Mouse (Mus musculus) liver, adult 2 months (tissue): ENCODE measurements around the gene Cstb. TPM values are rescaled to one million over a fixed set of nuclear protein-coding genes. Genes with fewer than 3 reads are reported as not detected.

Experiments used
- DNase-seq: peaks from one replicate; pipeline ENCODE4 v3.0.0-alpha.2; 2011; ENCODE audit warnings: low read depth, low spot score; ENCODE audit errors: extremely low read depth
- H3K27ac ChIP-seq: fragments of 200-500 bp; replicated peaks from 2 replicates; pipeline ENCODE4 v1.5.1; 2012; ENCODE audit warnings: low read depth, mild to moderate bottlenecking, control low read depth, inconsistent platforms, low read length; ENCODE audit not compliant: insufficient read depth
- H3K27me3 ChIP-seq: fragments of 200-500 bp; 2 replicates; pipeline ENCODE4 v1.6.1; 2012; ENCODE audit warnings: mild to moderate bottlenecking, moderate library complexity, low read length, inconsistent platforms; ENCODE audit not compliant: control insufficient read depth, insufficient read depth
- H3K36me3 ChIP-seq: fragments of 200-500 bp; 2 replicates; pipeline ENCODE4 v1.6.1; 2012; ENCODE audit warnings: low read length, inconsistent platforms; ENCODE audit not compliant: control insufficient read depth, insufficient read depth
- H3K4me1 ChIP-seq: fragments of 200-500 bp; 2 replicates; pipeline ENCODE4 v1.6.1; 2011; ENCODE audit warnings: low read length; ENCODE audit not compliant: control insufficient read depth, insufficient read depth
- H3K4me3 ChIP-seq: fragments of 200-500 bp; 2 replicates; pipeline ENCODE4 v1.5.1; 2011; ENCODE audit warnings: low read depth, mild to moderate bottlenecking, control low read depth, low read length, moderate library complexity; ENCODE audit not compliant: insufficient read depth
- H3K79me2 ChIP-seq: fragments of 200-500 bp; 2 replicates; pipeline ENCODE4 v1.6.1; 2012; ENCODE audit warnings: inconsistent platforms, mild to moderate bottlenecking, low read length, moderate library complexity; ENCODE audit not compliant: control insufficient read depth, insufficient read depth
- H3K9ac ChIP-seq: fragments of 200-500 bp; 2 replicates; pipeline ENCODE4 v1.6.1; 2012; ENCODE audit warnings: low read depth, mild to moderate bottlenecking, control low read depth, inconsistent platforms, low read length
- CTCF ChIP-seq: fragments of 200-500 bp; IDR thresholded peaks from 2 replicates; pipeline ENCODE4 v1.5.1; 2011; ENCODE audit warnings: low read depth, low read length, control low read depth
- POLR2A ChIP-seq: fragments of 200-500 bp; IDR thresholded peaks from 2 replicates; pipeline ENCODE4 v1.6.1; 2011; ENCODE audit warnings: low read length, control low read depth; ENCODE audit not compliant: insufficient read depth; ENCODE audit errors: extremely low read depth
- WGBS: fragments of 180-500 bp; shearing (Covaris S2); methylation state at CpG from one replicate; pipeline ENCODE4 v1.1.7; 2018; 5-methylcytosine and 5-hydroxymethylcytosine counted together
- polyA plus RNA-seq: library from polyadenylated mRNA; depleted of rRNA; stranded (reverse); fragments of >200 nt; gene quantifications from 2 replicates; pipeline ENCODE4 v1.2.3, GENCODE M21; 2012
- total RNA-seq: library from RNA; depleted of rRNA; stranded (reverse); fragments of >200 nt; gene quantifications from 2 replicates; pipeline ENCODE4 v1.2.3, GENCODE M21; 2014

The Cstb gene
- total and polyA plus RNA-seq, 2 experiments, result 47.5 to 60.8 TPM

DNA sequence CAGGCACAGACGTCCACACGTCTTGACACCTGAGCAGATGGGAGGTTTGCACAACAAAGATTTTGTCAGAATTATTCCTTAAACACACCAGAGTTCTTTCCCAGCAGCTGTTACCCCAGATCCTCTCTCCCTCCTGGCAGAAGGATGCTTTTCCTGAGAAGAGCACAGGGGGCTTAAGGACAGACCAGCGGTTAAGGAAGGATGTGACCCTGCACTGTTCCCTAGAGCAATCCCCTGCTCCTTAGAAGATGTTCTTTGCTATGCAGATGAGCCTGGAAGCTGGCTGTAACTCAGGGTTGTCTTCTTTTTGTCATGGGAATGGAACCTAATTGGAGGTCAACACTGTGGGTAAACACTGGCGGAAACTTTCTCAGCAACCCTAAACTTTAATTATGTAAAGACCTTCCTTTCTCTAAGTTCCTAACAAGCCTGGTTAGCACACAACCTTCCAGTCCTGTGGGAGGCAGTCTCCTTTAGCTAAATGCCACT is 34.4 kb upstream of the Cstb start:
- Histone ChIP-seq H3K9ac (no peak overlapping the region), H3K27ac (no peak overlapping the region), H3K79me2 (no peaks in the 10 kb centered on the region), H3K4me1 (peaks cover 2% of the 10 kb centered on the region; the same call in 1 of the 2 replicates), H3K27me3 (no peaks in the 10 kb centered on the region; the same call in 1 of the 2 replicates), H3K36me3 (no peaks in the 10 kb centered on the region), H3K4me3 (no peak overlapping the region)
- 66% methylated on average over 4 of the region's 4 CpGs for WGBS
- no peak for TF ChIP-seq CTCF
- no peak for TF ChIP-seq POLR2A
- no peak for DNase-seq

DNA sequence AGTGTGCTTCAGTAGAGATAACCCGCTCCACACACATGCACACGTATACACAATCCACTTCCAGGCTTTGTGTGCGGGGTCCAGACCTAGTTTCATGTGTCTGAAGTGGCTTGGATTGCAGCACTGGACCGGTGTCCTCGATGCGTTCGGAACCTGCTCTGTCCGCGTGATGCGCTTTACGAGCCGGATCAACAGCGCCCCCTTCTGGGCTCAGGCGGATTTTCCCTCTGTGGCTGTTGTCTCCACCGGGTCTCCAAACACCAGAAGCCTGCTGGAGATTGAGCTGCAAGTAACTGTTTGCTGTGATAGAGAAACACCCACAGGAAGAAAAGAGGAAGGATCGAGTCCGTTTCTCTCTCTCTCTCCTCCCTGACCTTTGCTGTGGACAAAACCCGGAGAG is 33.4 kb upstream of the Cstb start:
- 3% methylated on average over 18 of the region's 18 CpGs for WGBS
- no peak overlapping the region for H3K27ac ChIP-seq
- no peaks in the 10 kb centered on the region for H3K79me2 ChIP-seq
- H3K4me3 ChIP-seq, result no peak overlapping the region
- TF ChIP-seq POLR2A (no peak), CTCF (peak; percentile 94)
- no peaks in the 10 kb centered on the region for H3K36me3 ChIP-seq
- H3K4me1 ChIP-seq, result peaks cover 2% of the 10 kb centered on the region; the same call in 1 of the 2 replicates
- DNase-seq, result peak; percentile 46
- H3K27me3 ChIP-seq, result no peaks in the 10 kb centered on the region; the same call in 1 of the 2 replicates
- no peak overlapping the region for H3K9ac ChIP-seq

DNA sequence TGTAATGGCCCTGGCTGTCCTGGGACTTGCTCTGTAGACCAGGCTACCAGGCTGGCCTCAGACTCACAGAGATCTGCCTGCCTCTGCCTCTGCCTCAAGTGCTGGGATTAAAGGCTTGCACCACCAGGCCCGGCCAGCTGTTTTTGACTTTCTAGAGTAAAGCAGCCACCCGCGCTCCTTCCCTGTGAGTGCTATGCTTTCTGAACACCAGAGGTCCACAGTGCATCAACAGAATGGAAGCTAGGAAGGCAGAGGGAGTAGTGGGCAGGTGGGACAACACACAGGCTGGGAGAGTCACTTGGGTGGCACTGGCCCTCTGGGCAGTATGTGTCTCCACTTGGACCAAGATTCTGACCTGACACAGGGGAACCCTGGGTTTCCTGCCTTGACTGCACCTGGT is 30.1 kb upstream of the Cstb start:
- H3K79me2 ChIP-seq, result no peaks in the 10 kb centered on the region
- no peak overlapping the region for H3K27ac ChIP-seq
- H3K4me3 ChIP-seq, result no peak overlapping the region
- no peaks in the 10 kb centered on the region; the same call in 1 of the 2 replicates for H3K27me3 ChIP-seq
- no peak for TF ChIP-seq POLR2A
- no peak for TF ChIP-seq CTCF
- DNase-seq, result no peak
- peaks cover 2% of the 10 kb centered on the region; the same call in 1 of the 2 replicates for H3K4me1 ChIP-seq
- no peak overlapping the region for H3K9ac ChIP-seq
- no peaks in the 10 kb centered on the region for H3K36me3 ChIP-seq
- 98% methylated on average over 3 of the region's 3 CpGs for WGBS

DNA sequence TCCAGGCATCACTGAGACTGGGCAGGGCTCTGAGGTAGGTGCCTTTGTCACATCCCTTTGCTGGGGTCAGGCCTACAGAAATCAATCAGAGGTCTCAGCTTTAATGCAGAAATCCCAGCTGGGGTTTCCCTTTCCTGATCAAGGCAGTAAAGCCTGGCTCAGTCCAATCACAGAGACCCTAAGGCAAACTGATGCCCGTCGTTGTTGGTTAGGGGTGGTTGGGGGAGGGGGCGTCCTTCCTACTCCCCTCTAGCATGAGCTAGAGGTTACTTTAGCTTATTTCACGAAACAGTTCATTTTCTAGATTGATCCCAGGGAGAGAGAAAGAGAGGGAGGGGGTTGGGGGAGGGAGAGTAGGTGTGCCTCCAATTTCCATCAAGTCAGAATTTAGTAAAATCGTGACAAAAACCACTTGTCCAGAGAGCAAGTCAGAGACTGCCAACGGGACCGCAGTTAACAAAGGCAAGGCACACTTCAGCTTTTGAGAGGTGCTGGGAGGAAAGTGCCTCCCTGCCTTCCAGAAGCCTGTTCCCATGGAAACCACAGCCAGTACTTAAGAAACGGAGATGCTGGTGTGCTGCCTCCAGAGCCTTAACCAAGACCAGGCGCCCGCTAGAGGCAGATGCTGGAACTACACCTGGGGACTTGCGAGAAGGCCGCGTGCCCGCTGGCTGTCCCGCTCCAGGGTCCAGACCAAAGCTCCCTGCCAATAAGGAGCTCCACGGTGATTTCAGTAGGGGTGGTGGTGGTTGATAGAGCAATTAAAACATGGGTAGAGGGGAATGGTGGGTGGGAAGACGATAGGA is 29.4 kb upstream of the Cstb start:
- DNase-seq, result peak; percentile 66
- H3K27ac ChIP-seq, result no peak overlapping the region
- no peaks in the 10 kb centered on the region for H3K36me3 ChIP-seq
- no peak for TF ChIP-seq POLR2A
- peak; percentile 88 for TF ChIP-seq CTCF
- 18% methylated on average over 17 of the region's 17 CpGs for WGBS
- peaks cover 2% of the 10 kb centered on the region; the same call in 1 of the 2 replicates for H3K4me1 ChIP-seq
- H3K27me3 ChIP-seq, result no peaks in the 10 kb centered on the region; the same call in 1 of the 2 replicates
- no peak overlapping the region for H3K9ac ChIP-seq
- H3K79me2 ChIP-seq, result no peaks in the 10 kb centered on the region
- H3K4me3 ChIP-seq, result no peak overlapping the region

DNA sequence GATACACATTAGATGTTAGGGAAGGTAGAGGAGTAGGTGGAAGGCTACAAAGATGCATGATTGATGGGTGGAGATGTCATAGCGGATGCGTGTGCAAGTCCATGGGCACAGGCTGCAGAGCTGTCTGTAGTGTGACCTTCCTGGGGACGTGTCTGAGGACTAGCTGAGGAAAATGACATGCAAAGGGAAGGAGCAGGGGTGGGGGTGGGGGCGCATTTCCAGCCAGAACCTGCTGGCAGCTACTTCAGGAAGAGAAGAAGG is 28.9 kb upstream of the Cstb start:
- no peak overlapping the region for H3K27ac ChIP-seq
- no peaks in the 10 kb centered on the region for H3K27me3 ChIP-seq
- no peak for DNase-seq
- H3K4me1 ChIP-seq, result peaks cover 2% of the 10 kb centered on the region; the same call in 1 of the 2 replicates
- H3K4me3 ChIP-seq, result no peak overlapping the region
- H3K36me3 ChIP-seq, result no peaks in the 10 kb centered on the region; the same call in 1 of the 2 replicates
- no peak overlapping the region for H3K9ac ChIP-seq
- no peaks in the 10 kb centered on the region for H3K79me2 ChIP-seq
- WGBS, result 63% methylated on average over 4 of the region's 4 CpGs
- TF ChIP-seq CTCF (no peak), POLR2A (no peak)

DNA sequence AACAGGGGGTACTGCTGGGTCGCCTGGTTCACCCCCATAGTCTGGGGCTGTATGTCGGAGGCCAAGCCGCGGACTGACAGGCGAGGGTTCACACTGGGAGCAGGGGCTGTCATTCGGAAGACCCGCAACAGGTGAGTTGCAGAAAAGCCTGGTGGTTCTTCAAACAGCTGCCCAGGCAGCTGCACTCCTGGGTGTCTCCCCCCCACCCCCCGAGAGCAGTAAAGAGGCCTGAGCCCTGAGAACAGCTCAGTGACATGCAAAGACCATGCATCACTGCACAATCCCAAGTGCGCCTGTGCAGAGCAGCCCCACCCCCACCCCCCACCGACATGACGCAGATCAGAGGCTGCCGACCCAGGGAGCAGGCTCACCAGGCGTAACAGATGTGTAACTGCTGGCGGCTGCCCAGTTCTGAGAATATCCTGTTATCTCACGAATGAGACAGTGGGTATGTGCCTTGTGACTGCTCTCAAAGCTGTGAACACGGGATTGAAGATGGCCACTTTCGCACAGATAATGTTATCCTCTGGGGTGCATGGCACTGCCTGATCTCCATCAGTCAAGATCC is 26.3 kb upstream of the Cstb start:
- no peak overlapping the region for H3K27ac ChIP-seq
- no peaks in the 10 kb centered on the region for H3K4me1 ChIP-seq
- WGBS, result 61% methylated on average over 17 of the region's 17 CpGs
- peaks cover 2% of the 10 kb centered on the region; the same call in 1 of the 2 replicates for H3K36me3 ChIP-seq
- H3K27me3 ChIP-seq, result no peaks in the 10 kb centered on the region
- DNase-seq, result no peak
- TF ChIP-seq POLR2A (no peak), CTCF (no peak)
- no peaks in the 10 kb centered on the region for H3K79me2 ChIP-seq
- no peak overlapping the region for H3K9ac ChIP-seq
- no peak overlapping the region for H3K4me3 ChIP-seq
